In genomic region chr7:101551530-101551929, GRCm38 (mm10) we compare ENCODE assay signal across 29 mouse cellular contexts. TPM values are rescaled to one million over a fixed set of nuclear protein-coding genes. Genes with fewer than 3 reads are reported as not detected.
DNase-seq lines count a peak whose midpoint lies in the region; ATAC-seq and TF ChIP-seq lines count a peak whose summit lies in the region.
"Had no signal": no experiment of that assay in that cellular context is flagged by ENCODE, and none has a peak within 500 bp of the region (broad histone marks: within the 10 kb centered on the region; RNA-seq: fewer than 3 reads in every experiment).

No protein-coding gene starts in this region.

- TF ChIP-seq CTCF in bone marrow macrophage, adult 2 months (IDR thresholded peaks at IDR 0.05; ENCODE audit: low read depth, low read length) = no peak

- WGBS in liver, embryonic 16.5 days (ENCODE audit: insufficient replicate concordance) = 36% methylated on average over 1 of the region's 1 CpGs
- 61% methylated on average over 1 of the region's 1 CpGs for WGBS in liver, embryonic 12.5 days (ENCODE audit: insufficient replicate concordance)
- WGBS in forebrain, embryonic 16.5 days = 95% methylated on average over 1 of the region's 1 CpGs

- ATAC-seq in liver, embryonic 16.5 days (ENCODE audit: low read depth) = no peak
- ATAC-seq in liver, embryonic 12.5 days = no peak
- ATAC-seq in inflammation-experienced regulatory T-cells, adult 6 months = peak; percentile 0
- peak; percentile 62 for ATAC-seq in monocyte, adult 5-6 weeks (replicated peaks; ENCODE audit: insufficient number of reproducible peaks, low FRiP score, low TSS enrichment, poor library complexity, severe bottlenecking)
- no peak for ATAC-seq in forebrain, embryonic 16.5 days
- ATAC-seq: forebrain, postnatal 0 days had no signal

- H3K36me3 ChIP-seq in liver, embryonic 16.5 days (ENCODE audit: control insufficient read depth, insufficient read depth) = no peaks in the 10 kb centered on the region
- H3K36me3 ChIP-seq in liver, embryonic 12.5 days = no peaks in the 10 kb centered on the region
- H3K36me3 ChIP-seq in forebrain, embryonic 16.5 days (ENCODE audit: control insufficient read depth, insufficient read depth) = no peaks in the 10 kb centered on the region
- H3K36me3 ChIP-seq: embryonic facial prominence, embryonic 10.5 days; forebrain, embryonic 10.5 days; heart, embryonic 10.5 days; hindbrain, embryonic 15.5 days; neural tube, embryonic 13.5 days had no signal

- DNase-seq in testis, postnatal 14 days (ENCODE audit: low spot score) = no peak
- DNase-seq: adrenal gland, postnatal 25 days; cerebellum, adult 11 months; cerebellum, postnatal 10 days; forebrain, postnatal 0 days; gastrocnemius, postnatal 36 days; kidney, adult 11 months; layer of hippocampus, adult 9-11 months; lung, adult 2 months; lung, postnatal 14 days; midbrain, embryonic 14.5 days; retina, postnatal 1 day had no signal

- peaks cover 4% of the 10 kb centered on the region for H3K4me1 ChIP-seq in liver, embryonic 16.5 days (ENCODE audit: control insufficient read depth, low read depth, low read length)
- H3K4me1 ChIP-seq in liver, embryonic 12.5 days = peaks cover 6% of the 10 kb centered on the region; the same call in 1 of the 2 replicates
- peaks cover 37% of the 10 kb centered on the region for H3K4me1 ChIP-seq in bone marrow macrophage, adult 2 months (ENCODE audit: control insufficient read depth, insufficient read depth, low read length)
- H3K4me1 ChIP-seq in forebrain, embryonic 16.5 days (replicated peaks; ENCODE audit: control insufficient read depth, insufficient read depth, low read length) = no peaks in the 10 kb centered on the region
- H3K4me1 ChIP-seq: hindbrain, embryonic 15.5 days; neural tube, embryonic 13.5 days had no signal

- peak overlapping the region; percentile 35; the same call in 1 of the 2 replicates for H3K27ac ChIP-seq in liver, embryonic 16.5 days (ENCODE audit: low read length)
- no peak overlapping the region for H3K27ac ChIP-seq in liver, embryonic 12.5 days
- 0 out of 2 replicates have a peak overlapping the region, but pooled peaks have one; percentile 0 for H3K27ac ChIP-seq in bone marrow macrophage, adult 2 months (ENCODE audit: insufficient read depth, low read depth, low read length)
- H3K27ac ChIP-seq in forebrain, embryonic 16.5 days (ENCODE audit: low read length) = no peak overlapping the region
- H3K27ac ChIP-seq: embryonic facial prominence, embryonic 10.5 days; forebrain, embryonic 10.5 days; heart, embryonic 10.5 days; hindbrain, embryonic 15.5 days; kidney, postnatal 0 days; neural tube, embryonic 13.5 days had no signal

- H3K4me2 ChIP-seq in liver, embryonic 16.5 days (ENCODE audit: low read depth, low read length) = no peak overlapping the region
- no peak overlapping the region for H3K4me2 ChIP-seq in liver, embryonic 12.5 days
- no peak overlapping the region for H3K4me2 ChIP-seq in forebrain, embryonic 16.5 days (ENCODE audit: low read length)
- H3K4me2 ChIP-seq: hindbrain, embryonic 15.5 days; neural tube, embryonic 13.5 days had no signal

- H3K9me3 ChIP-seq in liver, embryonic 16.5 days (replicated peaks; ENCODE audit: control insufficient read depth, low read length) = no peaks in the 10 kb centered on the region
- H3K9me3 ChIP-seq in liver, embryonic 12.5 days (replicated peaks) = no peaks in the 10 kb centered on the region
- H3K9me3 ChIP-seq in forebrain, embryonic 16.5 days (ENCODE audit: control insufficient read depth, low read length) = no peaks in the 10 kb centered on the region
- H3K9me3 ChIP-seq: embryonic facial prominence, embryonic 10.5 days; forebrain, embryonic 10.5 days; heart, embryonic 10.5 days; hindbrain, embryonic 15.5 days; neural tube, embryonic 13.5 days had no signal

- no peak overlapping the region for H3K9ac ChIP-seq in liver, embryonic 16.5 days (ENCODE audit: low read depth, low read length)
- H3K9ac ChIP-seq in liver, embryonic 12.5 days = no peak overlapping the region
- H3K9ac ChIP-seq in forebrain, embryonic 16.5 days (replicated peaks; ENCODE audit: low read depth, low read length) = no peak overlapping the region
- H3K9ac ChIP-seq: forebrain, postnatal 0 days; hindbrain, embryonic 15.5 days; neural tube, embryonic 13.5 days had no signal

- no peak for TF ChIP-seq POLR2A in bone marrow macrophage, adult 2 months (IDR thresholded peaks at IDR 0.05; ENCODE audit: borderline replicate concordance, low read depth, low read length)

- H3K4me3 ChIP-seq in liver, embryonic 16.5 days (ENCODE audit: low read depth, low read length) = no peak overlapping the region
- H3K4me3 ChIP-seq in liver, embryonic 12.5 days = no peak overlapping the region
- H3K4me3 ChIP-seq in bone marrow macrophage, adult 2 months (ENCODE audit: insufficient read depth, low read length) = no peak overlapping the region
- H3K4me3 ChIP-seq in forebrain, embryonic 16.5 days (replicated peaks; ENCODE audit: low read length) = no peak overlapping the region
- H3K4me3 ChIP-seq: embryonic facial prominence, embryonic 10.5 days; forebrain, embryonic 10.5 days; heart, embryonic 10.5 days; hindbrain, embryonic 15.5 days; myocyte; neural tube, embryonic 13.5 days had no signal

- H3K27me3 ChIP-seq in liver, embryonic 16.5 days (ENCODE audit: control insufficient read depth, insufficient read depth, low read depth, low read length) = no peaks in the 10 kb centered on the region
- H3K27me3 ChIP-seq in liver, embryonic 12.5 days (replicated peaks) = no peaks in the 10 kb centered on the region
- no peaks in the 10 kb centered on the region for H3K27me3 ChIP-seq in forebrain, embryonic 16.5 days (replicated peaks; ENCODE audit: control insufficient read depth, insufficient read depth, low read length)
- H3K27me3 ChIP-seq: hindbrain, embryonic 15.5 days; neural tube, embryonic 13.5 days had no signal

RNA-seq across cellular contexts. Expression of gene Art2b, which starts 33.9 kb away (rescaled TPM):
- polyA plus RNA-seq in liver, embryonic 16.5 days (2015; fragmentation: Nextera tagmentation; extraction: Ambion mirVana) = 0.30 and 0.34 TPM in 2 replicates
- 0.07 TPM in 1 of 2 replicates, not detected in the other for polyA plus RNA-seq in liver, embryonic 12.5 days (2016; fragmentation: Nextera tagmentation; extraction: Ambion mirVana)
- not detected in 2 replicates for polyA plus RNA-seq in bone marrow macrophage, adult 2 months (2012; ENCODE audit: insufficient read depth, insufficient read length, missing spikeins)
- 100 to 1,000 TPM in 2 of 3 experiments, 10 to 100 TPM in 1; 72.4 to 156 (median 144) TPM for polyA plus RNA-seq in inflammation-experienced regulatory T-cells, adult 6 months (2017; shearing (Covaris generic))
- total RNA-seq in monocyte, adult 5-6 weeks (2017) = 1.6 to 4.2 TPM in 2 of 3 replicates, not detected in the other
- not detected in 2 replicates for polyA plus RNA-seq in forebrain, embryonic 16.5 days (2015; fragmentation: Nextera tagmentation; extraction: Ambion mirVana)
- total RNA-seq: adrenal gland, postnatal 25 days; forebrain, postnatal 0 days; gastrocnemius, postnatal 36 days; left cerebral cortex, adult 18-20 months; left cerebral cortex, postnatal 36 days had no signal
- polyA plus RNA-seq: C2C12; embryonic facial prominence, embryonic 10.5 days; forebrain, embryonic 10.5 days; forebrain, postnatal 0 days; heart, embryonic 10.5 days; hindbrain, embryonic 15.5 days; kidney, postnatal 0 days; limb, embryonic 14.5 days; midbrain, embryonic 14.5 days; myocyte; neural tube, embryonic 13.5 days had no signal

Comparison
In these comparisons a context has a peak if more than half of its experiments do, and no peak if none do; other contexts are left out.
1. H3K27ac ChIP-seq: peak in liver, embryonic 16.5 days (single experiment) and bone marrow macrophage, adult 2 months (single experiment); none in liver, embryonic 12.5 days (single experiment) and forebrain, embryonic 16.5 days (single experiment).
2. ATAC-seq: peak in inflammation-experienced regulatory T-cells, adult 6 months (single experiment) and monocyte, adult 5-6 weeks (single experiment); none in liver, embryonic 16.5 days (single experiment), liver, embryonic 12.5 days (single experiment) and forebrain, embryonic 16.5 days (single experiment).
3. RNA of gene Art2b, which starts 33.9 kb away (polyA plus RNA-seq): 72.4 to 156 TPM in inflammation-experienced regulatory T-cells, adult 6 months; 0.30 to 0.34 TPM in liver, embryonic 16.5 days, 0.07 TPM in liver, embryonic 12.5 days, not detected in bone marrow macrophage, adult 2 months and not detected in forebrain, embryonic 16.5 days; every median in the first group is over 10 times any median in the second.